Mouse (Mus musculus) ES-Bruce4 (cell line): ENCODE results near the gene Rxfp2. TPM values are rescaled to one million over a fixed set of nuclear protein-coding genes. Genes with fewer than 3 reads are reported as not detected.
A peak's percentile ranks its signal among the peaks of the same experiment; 100 is the strongest.

Experiments used
- H3K27ac ChIP-seq: 2 replicates; pipeline ENCODE4 v1.5.1; 2012; ENCODE audit warnings: low read length, inconsistent platforms; ENCODE audit not compliant: insufficient read depth
- H3K27me3 ChIP-seq: 2 replicates; pipeline ENCODE4 v1.6.1; 2012; ENCODE audit warnings: mild to moderate bottlenecking, low read length, inconsistent platforms; ENCODE audit not compliant: control insufficient read depth, poor library complexity, insufficient read depth, severe bottlenecking
- H3K36me3 ChIP-seq: 2 replicates; pipeline ENCODE4 v1.6.1; 2012; ENCODE audit warnings: inconsistent platforms, mild to moderate bottlenecking, low read length, moderate library complexity; ENCODE audit not compliant: control insufficient read depth, poor library complexity, insufficient read depth, severe bottlenecking
- H3K4me1 ChIP-seq: one replicate; pipeline ENCODE4 v1.8.1; 2011; ENCODE audit warnings: low read length; ENCODE audit not compliant: control insufficient read depth, insufficient read depth
- H3K4me3 ChIP-seq: 2 replicates; pipeline ENCODE4 v1.5.1; 2011; ENCODE audit warnings: low read depth, mild to moderate bottlenecking, low read length
- H3K9ac ChIP-seq: 2 replicates; pipeline ENCODE4 v1.6.1; 2012; ENCODE audit warnings: low read depth, mild to moderate bottlenecking, inconsistent platforms; ENCODE audit not compliant: poor library complexity, severe bottlenecking
- H3K9me3 ChIP-seq: replicated peaks from 2 replicates; pipeline ENCODE4 v1.6.1; 2012; ENCODE audit warnings: mild to moderate bottlenecking, low read length, inconsistent platforms; ENCODE audit not compliant: control insufficient read depth, poor library complexity, insufficient read depth, severe bottlenecking
- CTCF ChIP-seq: IDR thresholded peaks from one replicate; pipeline ENCODE4 v1.8.1; 2011; ENCODE audit warnings: low read depth, low read length
- EP300 ChIP-seq: IDR thresholded peaks from 2 replicates; pipeline ENCODE4 v1.6.1; 2011; ENCODE audit warnings: low read depth, low read length; ENCODE audit not compliant: insufficient read depth
- POLR2A ChIP-seq: IDR thresholded peaks from one replicate; pipeline ENCODE4 v1.8.1; 2011; ENCODE audit warnings: low read length; ENCODE audit not compliant: insufficient read depth
- polyA plus RNA-seq: library from polyadenylated mRNA; stranded (reverse); fragments of >200 nt; gene quantifications from 2 replicates; pipeline ENCODE4 v1.2.4, GENCODE M21; 2011; ENCODE audit warnings: low read depth; ENCODE audit not compliant: missing spikeins, insufficient read depth, insufficient read length

The Rxfp2 gene
- 0.61 and 0.85 TPM in 2 replicates for polyA plus RNA-seq

- H3K9ac ChIP-seq = no peak within 1 kb of the TSS
- H3K27me3 ChIP-seq = no peaks in the 10 kb centered on the region
- no peaks in the 10 kb centered on the region for H3K9me3 ChIP-seq
- no peak within 1 kb of the TSS for H3K4me3 ChIP-seq
- TF ChIP-seq CTCF (no peak), EP300 (no peak)
- no peaks in the 10 kb centered on the region for H3K4me1 ChIP-seq
- H3K27ac ChIP-seq = no peak within 1 kb of the TSS
- H3K36me3 ChIP-seq = no peaks in the 10 kb centered on the region
Measured at GRCm38 (mm10) chr5:150018656-150019055, at the start of gene Rxfp2. Gene Rxfp2 (plus strand): TSS chr5:150018675.

DNA sequence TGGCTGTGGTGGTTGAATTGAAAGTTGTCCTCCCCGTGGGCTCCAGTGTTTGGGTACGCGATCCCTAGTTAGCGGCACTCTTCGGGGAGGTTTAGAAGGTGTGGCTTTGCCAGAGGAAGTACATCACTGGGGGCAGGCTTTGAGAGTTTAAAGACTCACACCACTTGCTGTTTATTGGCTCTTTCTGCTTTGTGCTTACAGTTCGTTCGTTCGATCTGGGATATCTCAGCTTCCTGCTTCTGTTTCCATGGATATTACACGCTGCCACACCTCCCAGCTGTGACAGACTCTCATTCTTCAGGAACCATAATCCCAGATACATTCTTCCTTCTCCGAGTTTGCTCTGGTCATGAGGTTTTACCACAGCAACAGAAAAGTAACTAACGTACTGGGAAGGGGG lies 48.2 kb upstream of the Rxfp2 start:
- Histone ChIP-seq H3K27ac (no peak overlapping the region), H3K36me3 (no peaks in the 10 kb centered on the region), H3K9me3 (peaks cover 6% of the 10 kb centered on the region; the same call in 1 of the 2 replicates), H3K9ac (no peak overlapping the region), H3K4me3 (no peak overlapping the region), H3K4me1 (no peaks in the 10 kb centered on the region), H3K27me3 (no peaks in the 10 kb centered on the region)
- TF ChIP-seq EP300 (no peak), CTCF (no peak), POLR2A (no peak)

- Histone ChIP-seq H3K27me3 (no peaks in the 10 kb centered on the region), H3K4me3 (no peak overlapping the region), H3K27ac (no peak overlapping the region), H3K9ac (no peak overlapping the region), H3K4me1 (no peaks in the 10 kb centered on the region), H3K9me3 (peaks cover 20% of the 10 kb centered on the region), H3K36me3 (no peaks in the 10 kb centered on the region)
- TF ChIP-seq CTCF (no peak), POLR2A (no peak), EP300 (no peak)
Measured at GRCm38 (mm10) chr5:149977027-149977426, 41.4 kb upstream of the Rxfp2 start.

GRCm38 (mm10) chr5:149983621-149984020 lies 34.9 kb upstream of the Rxfp2 start:
- no peak overlapping the region for H3K9ac ChIP-seq
- no peaks in the 10 kb centered on the region for H3K4me1 ChIP-seq

DNA sequence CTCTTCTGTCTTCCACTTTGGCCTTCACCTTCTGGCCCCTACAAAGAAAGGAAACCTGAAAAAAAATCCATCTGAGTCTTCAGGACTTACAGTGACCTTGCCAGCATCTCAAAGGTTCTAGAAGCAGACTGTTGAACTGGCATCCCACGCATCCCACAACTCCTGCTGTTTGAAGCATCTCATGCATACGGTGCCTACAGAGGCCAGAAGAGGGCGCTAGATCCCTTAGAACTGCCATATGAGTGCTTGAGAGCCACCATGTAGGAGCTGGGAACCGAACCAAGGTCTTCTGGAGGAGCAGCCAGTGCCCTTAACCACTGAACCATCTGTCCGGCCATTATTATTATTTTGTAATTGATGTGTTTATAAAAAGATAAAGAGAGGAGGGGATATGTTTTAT lies 23.9 kb upstream of the Rxfp2 start:
- no peak overlapping the region for H3K9ac ChIP-seq
- no peak overlapping the region for H3K4me3 ChIP-seq
- no peaks in the 10 kb centered on the region for H3K27me3 ChIP-seq
- TF ChIP-seq POLR2A (no peak), CTCF (peak; percentile 63)
- no peaks in the 10 kb centered on the region for H3K36me3 ChIP-seq
- H3K4me1 ChIP-seq = no peaks in the 10 kb centered on the region
- no peaks in the 10 kb centered on the region for H3K9me3 ChIP-seq
- H3K27ac ChIP-seq = no peak overlapping the region

More at GRCm38 (mm10) chr5:149983621-149984020, 34.9 kb upstream of the Rxfp2 start:
- no peaks in the 10 kb centered on the region; the same call in 1 of the 2 replicates for H3K27me3 ChIP-seq
- H3K36me3 ChIP-seq = no peaks in the 10 kb centered on the region
- H3K27ac ChIP-seq = no peak overlapping the region
- no peak overlapping the region for H3K4me3 ChIP-seq
- TF ChIP-seq CTCF = no peak
- no peak for TF ChIP-seq EP300
- TF ChIP-seq POLR2A = no peak
- H3K9me3 ChIP-seq = no peaks in the 10 kb centered on the region

DNA sequence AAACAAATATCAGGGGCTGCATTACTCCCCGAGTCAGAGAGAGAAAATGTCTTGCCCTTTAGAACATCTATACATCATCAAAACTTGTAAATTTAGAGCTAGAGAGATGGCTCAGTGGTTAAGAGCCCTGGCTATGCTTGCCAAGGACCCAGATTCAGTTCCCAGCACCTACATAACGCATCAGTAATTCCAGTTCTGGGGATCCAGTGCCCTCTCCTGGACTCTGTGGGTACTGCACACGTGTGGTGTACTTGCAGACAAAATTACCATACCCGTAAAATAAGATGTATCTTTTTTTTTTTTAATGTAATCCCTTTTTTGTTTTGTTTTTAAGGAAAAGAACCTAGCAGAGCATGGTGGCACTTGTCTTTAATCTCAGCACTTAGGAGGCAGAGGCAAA lies 21.9 kb upstream of the Rxfp2 start:
- no peak overlapping the region for H3K27ac ChIP-seq
- H3K36me3 ChIP-seq = no peaks in the 10 kb centered on the region
- no peak overlapping the region for H3K4me3 ChIP-seq
- H3K9ac ChIP-seq = no peak overlapping the region
- H3K9me3 ChIP-seq = no peaks in the 10 kb centered on the region
- no peaks in the 10 kb centered on the region for H3K4me1 ChIP-seq
- no peaks in the 10 kb centered on the region; the same call in 1 of the 2 replicates for H3K27me3 ChIP-seq
- TF ChIP-seq POLR2A = no peak
- no peak for TF ChIP-seq EP300
- TF ChIP-seq CTCF = peak; percentile 12
